Mouse (Mus musculus) erythroblast, embryonic 14.5 days (primary cell): ENCODE results near the gene Eif4a2.

Source experiments
- GATA1 ChIP-seq: IDR thresholded peaks from 2 replicates; pipeline ENCODE4 v1.6.1; 2012; ENCODE audit warnings: low read length, inconsistent platforms, mixed read lengths
- TAL1 ChIP-seq: IDR thresholded peaks from 3 replicates; pipeline ENCODE4 v1.6.1; 2012; ENCODE audit warnings: low read length, inconsistent platforms, mixed read lengths

DNA sequence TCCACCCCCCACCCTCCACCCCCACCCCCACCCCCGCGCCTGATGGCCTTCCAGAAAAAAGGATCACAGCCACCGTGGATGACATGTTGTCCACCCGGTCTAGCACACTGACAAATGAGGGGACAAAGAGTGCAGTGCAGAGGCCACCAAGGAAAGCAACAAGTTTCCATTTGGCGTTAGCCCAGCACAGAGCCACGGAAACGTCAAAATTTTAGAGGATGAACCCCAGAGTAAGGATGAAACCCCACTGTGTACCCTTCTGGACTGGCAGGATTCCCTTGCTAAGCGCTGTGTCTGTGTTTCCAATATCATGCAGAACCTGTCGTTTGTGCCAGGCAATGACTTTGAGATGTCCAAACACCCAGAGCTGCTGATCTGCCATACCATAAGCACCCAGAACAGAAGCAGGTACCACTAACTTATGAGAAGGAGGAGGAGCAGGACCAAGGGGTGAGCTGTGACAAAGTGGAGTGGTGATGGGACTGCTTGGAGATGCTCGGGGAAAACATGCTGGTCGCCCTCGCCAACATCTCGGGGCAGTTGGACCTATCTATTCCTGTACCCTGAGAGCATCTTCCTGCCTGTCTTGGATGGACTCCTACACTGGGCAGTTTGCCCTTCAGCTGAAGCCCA, 13.8 kb upstream of the Eif4a2 start:
- TF ChIP-seq TAL1 (no peak), GATA1 (no peak)
